22 mouse cellular contexts compared by ENCODE assay signal in genomic region chr3:142852911-142853310, GRCm38 (mm10). TPM values are rescaled to one million over a fixed set of nuclear protein-coding genes. Genes with fewer than 3 reads are reported as not detected.
DNase-seq lines count a peak whose midpoint lies in the region; ATAC-seq and TF ChIP-seq lines count a peak whose summit lies in the region.
"Had no signal": no experiment of that assay in that cellular context is flagged by ENCODE, and none has a peak within 500 bp of the region (broad histone marks: within the 10 kb centered on the region; RNA-seq: fewer than 3 reads in every experiment).

No protein-coding gene starts in this region.

- no peak for TF ChIP-seq CTCF in Patski (IDR thresholded peaks at IDR 0.05)

- ATAC-seq in Patski: peak; percentile 80
- ATAC-seq: CD4-positive, CD25-positive, alpha-beta regulatory T cell, adult 4 months; forebrain, embryonic 14.5 days; forebrain, embryonic 16.5 days had no signal

- in situ Hi-C loops in Patski (cut with MboI; ENCODE audit: low pct_unique_long_range_greater_than_20kb): no loop called here

- H3K27me3 ChIP-seq in Patski: no peaks in the 10 kb centered on the region
- H3K27me3 ChIP-seq: CH12.LX; embryonic facial prominence, embryonic 12.5 days; forebrain, embryonic 12.5 days had no signal

- CTCF ChIA-PET in Patski (lab: Charles Lee): interaction anchor here (1.1 to 6.8 kb wide), 3 partner anchors 10 to 15 kb away, joined by 3 to 34 read pairs (median 4); no protein-coding TSS in a partner anchor

- POLR2A ChIA-PET in Patski (lab: Charles Lee): no interaction called here

- DNase-seq in 3T3-L1 (ENCODE audit: low read depth, low spot score) (peak; percentile 77), Patski (ENCODE audit: low read depth, low spot score) (peak; percentile 25), liver (no peak)
- DNase-seq in Muller cell, postnatal 12 days (ENCODE audit: inconsistent ontology term): peak; percentile 47
- DNase-seq in layer of hippocampus, postnatal 14 days (ENCODE audit: low spot score in 2 of 2): no peak
- no peak for DNase-seq in kidney, postnatal 36 days
- DNase-seq: adrenal gland, adult 2 months; adrenal gland, postnatal 10 days; adrenal gland, postnatal 25 days; B cell, adult 2 months; cerebellum, adult 11 months; cerebellum, adult 18-20 months; cerebellum, adult 8-10 months; cerebellum, adult 9-11 months; cerebellum, postnatal 14 days; cerebellum, postnatal 36 days had no signal

RNA-seq across cellular contexts. Expression of gene Pkn2, which starts 28.9 kb away (rescaled TPM):
- polyA plus RNA-seq in Patski (2021): 78.1 TPM
- 10 to 100 TPM; 29.0 to 29.2 TPM for total RNA-seq in layer of hippocampus, postnatal 14 days (2021)

Comparison
In these comparisons a context has a peak if more than half of its experiments do, and no peak if none do; other contexts are left out.
1. DNase-seq: peak in 3T3-L1 (single experiment), Muller cell, postnatal 12 days (single experiment) and Patski (single experiment); none in layer of hippocampus, postnatal 14 days (0 of 2), liver (single experiment) and kidney, postnatal 36 days (0 of 2).